Comparison of ENCODE assay signal across 8 mouse cellular contexts in genomic region chr8:70648921-70649320, GRCm38 (mm10). TPM values are rescaled to one million over a fixed set of nuclear protein-coding genes. Genes with fewer than 3 reads are reported as not detected.
DNase-seq lines count a peak whose midpoint lies in the region; ATAC-seq and TF ChIP-seq lines count a peak whose summit lies in the region.

No protein-coding gene starts in this region.

- ATAC-seq in kidney, postnatal 0 days (replicated peaks; ENCODE audit: low FRiP score, low read depth) = no peak
- ATAC-seq in embryonic facial prominence, embryonic 14.5 days (ENCODE audit: low read depth) = no peak
- peak; percentile 3; the same call in 1 of the 2 replicates for ATAC-seq in neural tube, embryonic 15.5 days (ENCODE audit: low FRiP score)

- H3K4me1 ChIP-seq in kidney, postnatal 0 days (replicated peaks; ENCODE audit: insufficient read depth, low read length) = peaks cover 43% of the 10 kb centered on the region
- peaks cover 5% of the 10 kb centered on the region; the same call in 1 of the 2 replicates for H3K4me1 ChIP-seq in embryonic facial prominence, embryonic 14.5 days (ENCODE audit: control insufficient read depth, insufficient read depth, low read length)
- peaks cover 54% of the 10 kb centered on the region for H3K4me1 ChIP-seq in limb, embryonic 10.5 days
- H3K4me1 ChIP-seq in neural tube, embryonic 15.5 days = peaks cover 36% of the 10 kb centered on the region

- no peak for DNase-seq in kidney, postnatal 0 days (ENCODE audit: low spot score)
- no peak for DNase-seq in kidney, postnatal 4 days
- DNase-seq in embryonic facial prominence, embryonic 14.5 days (ENCODE audit: low spot score) = no peak
- no peak for DNase-seq in limb, embryonic 10.5 days (ENCODE audit: low spot score)
- no peak for DNase-seq in left cerebral cortex, postnatal 14 days (ENCODE audit: low spot score in 2 of 2)
- no peak for DNase-seq in layer of hippocampus, adult 8-10 months (ENCODE audit: low spot score in 2 of 2)
- DNase-seq in spleen, adult 12 weeks (ENCODE audit: low spot score) = no peak

- H3K9me3 ChIP-seq in kidney, postnatal 0 days (replicated peaks; ENCODE audit: low read length) = no peaks in the 10 kb centered on the region
- H3K9me3 ChIP-seq in embryonic facial prominence, embryonic 14.5 days (ENCODE audit: control insufficient read depth, low read length) = no peaks in the 10 kb centered on the region
- no peaks in the 10 kb centered on the region for H3K9me3 ChIP-seq in limb, embryonic 10.5 days (replicated peaks)
- no peaks in the 10 kb centered on the region for H3K9me3 ChIP-seq in neural tube, embryonic 15.5 days (replicated peaks)

- H3K27ac ChIP-seq in kidney, postnatal 0 days = peak overlapping the region; percentile 67; the same call in 1 of the 2 replicates
- H3K27ac ChIP-seq in embryonic facial prominence, embryonic 14.5 days (replicated peaks; ENCODE audit: low read depth, low read length) = peak overlapping the region; percentile 1; the same call in 1 of the 2 replicates
- H3K27ac ChIP-seq in limb, embryonic 10.5 days = peak overlapping the region; percentile 32
- peak overlapping the region; percentile 81 for H3K27ac ChIP-seq in neural tube, embryonic 15.5 days (replicated peaks)

- whole genome bisulfite sequencing in kidney, postnatal 0 days = 57% methylated on average over 3 of the region's 3 CpGs
- 56% methylated on average over 3 of the region's 3 CpGs for WGBS in embryonic facial prominence, embryonic 14.5 days
- 67% methylated on average over 3 of the region's 3 CpGs for WGBS in limb, embryonic 10.5 days
- 43% methylated on average over 3 of the region's 3 CpGs for WGBS in neural tube, embryonic 15.5 days

- TF ChIP-seq CTCF in kidney, postnatal 0 days (IDR thresholded peaks at IDR 0.05; ENCODE audit: low read depth) = no peak

- no peak overlapping the region for H3K9ac ChIP-seq in kidney, postnatal 0 days (ENCODE audit: low read depth, low read length)
- H3K9ac ChIP-seq in embryonic facial prominence, embryonic 14.5 days (ENCODE audit: low read depth, low read length) = no peak overlapping the region
- no peak overlapping the region for H3K9ac ChIP-seq in neural tube, embryonic 15.5 days (replicated peaks)

- no peak overlapping the region for H3K4me3 ChIP-seq in kidney, postnatal 0 days (replicated peaks; ENCODE audit: low read depth, low read length)
- no peak overlapping the region for H3K4me3 ChIP-seq in embryonic facial prominence, embryonic 14.5 days (ENCODE audit: low read depth, low read length)
- no peak overlapping the region for H3K4me3 ChIP-seq in limb, embryonic 10.5 days
- H3K4me3 ChIP-seq in neural tube, embryonic 15.5 days (replicated peaks) = no peak overlapping the region

- intact Hi-C loops in left cerebral cortex, postnatal 14 days (cut with DNase I) = no loop called here

- no peak overlapping the region for H3K4me2 ChIP-seq in kidney, postnatal 0 days (ENCODE audit: low read length)
- H3K4me2 ChIP-seq in embryonic facial prominence, embryonic 14.5 days (ENCODE audit: low read depth, low read length) = no peak overlapping the region
- no peak overlapping the region for H3K4me2 ChIP-seq in neural tube, embryonic 15.5 days

- peaks cover 26% of the 10 kb centered on the region for H3K36me3 ChIP-seq in kidney, postnatal 0 days (ENCODE audit: insufficient read depth, low read length)
- peaks cover 36% of the 10 kb centered on the region for H3K36me3 ChIP-seq in embryonic facial prominence, embryonic 14.5 days (ENCODE audit: control insufficient read depth, insufficient read depth, low read length)
- H3K36me3 ChIP-seq in limb, embryonic 10.5 days = peaks cover 38% of the 10 kb centered on the region
- peaks cover 25% of the 10 kb centered on the region for H3K36me3 ChIP-seq in neural tube, embryonic 15.5 days

- no peaks in the 10 kb centered on the region for H3K27me3 ChIP-seq in kidney, postnatal 0 days (ENCODE audit: insufficient read depth, low read length)
- H3K27me3 ChIP-seq in embryonic facial prominence, embryonic 14.5 days (replicated peaks; ENCODE audit: control insufficient read depth, insufficient read depth, low read length) = no peaks in the 10 kb centered on the region
- H3K27me3 ChIP-seq in limb, embryonic 10.5 days (ENCODE audit: low read depth, poor library complexity, severe bottlenecking) = no peaks in the 10 kb centered on the region
- no peaks in the 10 kb centered on the region for H3K27me3 ChIP-seq in neural tube, embryonic 15.5 days (replicated peaks)

RNA-seq across cellular contexts. Expression of gene Pgpep1, which starts 11.3 kb away (rescaled TPM):
- polyA plus RNA-seq in kidney, postnatal 0 days (2015; fragmentation: Nextera tagmentation; extraction: Ambion mirVana) = 84.2 and 87.5 TPM in 2 replicates
- 59.8 and 62.7 TPM in 2 replicates for polyA plus RNA-seq in embryonic facial prominence, embryonic 14.5 days (2014; fragmentation: Nextera tagmentation; extraction: Ambion mirVana)
- polyA plus RNA-seq in limb, embryonic 10.5 days (2016; fragmentation: Nextera tagmentation; extraction: Ambion mirVana) = 44.7 and 45.0 TPM in 2 replicates
- 78.6 TPM in 2 replicates for polyA plus RNA-seq in neural tube, embryonic 15.5 days (2015; fragmentation: Nextera tagmentation; extraction: Ambion mirVana)
- total RNA-seq in left cerebral cortex, postnatal 14 days (2021) = 10 to 100 TPM; 14.8 to 19.0 TPM
- 10 to 100 TPM; 19.8 to 34.7 (median 23.3) TPM for total RNA-seq in layer of hippocampus, adult 8-10 months (2022)

RNA-seq across cellular contexts. Expression of gene Gdf15, which starts 16.7 kb away (rescaled TPM):
- polyA plus RNA-seq in kidney, postnatal 0 days (2015; fragmentation: Nextera tagmentation; extraction: Ambion mirVana) = 3.0 and 3.2 TPM in 2 replicates
- polyA plus RNA-seq in embryonic facial prominence, embryonic 14.5 days (2014; fragmentation: Nextera tagmentation; extraction: Ambion mirVana) = 0.28 and 0.29 TPM in 2 replicates
- not detected in 2 replicates for polyA plus RNA-seq in limb, embryonic 10.5 days (2016; fragmentation: Nextera tagmentation; extraction: Ambion mirVana)
- 0.22 TPM in 2 replicates for polyA plus RNA-seq in neural tube, embryonic 15.5 days (2015; fragmentation: Nextera tagmentation; extraction: Ambion mirVana)
- not detected for total RNA-seq in left cerebral cortex, postnatal 14 days (2021)
- not detected for total RNA-seq in layer of hippocampus, adult 8-10 months (2022)

RNA-seq across cellular contexts. Expression of gene Lsm4, which starts 24.1 kb away (rescaled TPM):
- polyA plus RNA-seq in kidney, postnatal 0 days (2015; fragmentation: Nextera tagmentation; extraction: Ambion mirVana) = 243 and 281 TPM in 2 replicates
- 199 and 223 TPM in 2 replicates for polyA plus RNA-seq in embryonic facial prominence, embryonic 14.5 days (2014; fragmentation: Nextera tagmentation; extraction: Ambion mirVana)
- polyA plus RNA-seq in limb, embryonic 10.5 days (2016; fragmentation: Nextera tagmentation; extraction: Ambion mirVana) = 405 and 438 TPM in 2 replicates
- 191 and 206 TPM in 2 replicates for polyA plus RNA-seq in neural tube, embryonic 15.5 days (2015; fragmentation: Nextera tagmentation; extraction: Ambion mirVana)
- 10 to 100 TPM; 64.3 to 69.7 TPM for total RNA-seq in left cerebral cortex, postnatal 14 days (2021)
- 10 to 100 TPM; 57.1 to 66.2 (median 64.1) TPM for total RNA-seq in layer of hippocampus, adult 8-10 months (2022)

RNA-seq across cellular contexts. Expression of gene Lrrc25, which starts 33.0 kb away (rescaled TPM):
- 1.9 and 2.8 TPM in 2 replicates for polyA plus RNA-seq in kidney, postnatal 0 days (2015; fragmentation: Nextera tagmentation; extraction: Ambion mirVana)
- 1.8 and 2.3 TPM in 2 replicates for polyA plus RNA-seq in embryonic facial prominence, embryonic 14.5 days (2014; fragmentation: Nextera tagmentation; extraction: Ambion mirVana)
- 0.38 and 0.64 TPM in 2 replicates for polyA plus RNA-seq in limb, embryonic 10.5 days (2016; fragmentation: Nextera tagmentation; extraction: Ambion mirVana)
- polyA plus RNA-seq in neural tube, embryonic 15.5 days (2015; fragmentation: Nextera tagmentation; extraction: Ambion mirVana) = 1.5 and 2.6 TPM in 2 replicates
- total RNA-seq in left cerebral cortex, postnatal 14 days (2021) = under 1 TPM; 0.90 to 0.97 TPM
- 1 to 10 TPM in 2 of 4 experiments, under 1 TPM in 2; 0.24 to 1.6 (median 1.1) TPM for total RNA-seq in layer of hippocampus, adult 8-10 months (2022)

RNA-seq across cellular contexts. Expression of gene Ssbp4, which starts 40.2 kb away (rescaled TPM):
- 166 and 188 TPM in 2 replicates for polyA plus RNA-seq in kidney, postnatal 0 days (2015; fragmentation: Nextera tagmentation; extraction: Ambion mirVana)
- 120 and 132 TPM in 2 replicates for polyA plus RNA-seq in embryonic facial prominence, embryonic 14.5 days (2014; fragmentation: Nextera tagmentation; extraction: Ambion mirVana)
- polyA plus RNA-seq in limb, embryonic 10.5 days (2016; fragmentation: Nextera tagmentation; extraction: Ambion mirVana) = 164 and 182 TPM in 2 replicates
- 170 and 175 TPM in 2 replicates for polyA plus RNA-seq in neural tube, embryonic 15.5 days (2015; fragmentation: Nextera tagmentation; extraction: Ambion mirVana)
- total RNA-seq in left cerebral cortex, postnatal 14 days (2021) = 100 to 1,000 TPM; 270 to 302 TPM
- total RNA-seq in layer of hippocampus, adult 8-10 months (2022) = 100 to 1,000 TPM; 196 to 262 (median 224) TPM

Comparison
In these comparisons a context has a peak if more than half of its experiments do, and no peak if none do; other contexts are left out.
1. H3K27ac ChIP-seq: peak in every context shown above with its lines; median percentile 81 in neural tube, embryonic 15.5 days; 67 in kidney, postnatal 0 days; 32 in limb, embryonic 10.5 days; 1 in embryonic facial prominence, embryonic 14.5 days.